Mouse (Mus musculus): ENCODE measurements around the gene Dhh.
"Not testable (repeated sequence)": the region's sequence is repeated elsewhere in the genome, so short reads cannot be mapped to it uniquely, and the experiment has no call there.

Dhh gene
- long read RNA-seq, experiment 1, full-length matches to known transcripts, result 1 of 2 reads
- long read RNA-seq, experiment 1, partial matches to known transcripts, result 0 of 2 reads
- long read RNA-seq, experiment 1, other reads (novel, unspliced or antisense), result 1 of 2 reads
- long read RNA-seq, experiment 2, full-length matches to known transcripts, result 1 of 1 reads
- long read RNA-seq, experiment 2, partial matches to known transcripts, result 0 of 1 reads
- long read RNA-seq, experiment 2, other reads (novel, unspliced or antisense), result 0 of 1 reads

GRCm38 (mm10) chr15:98897928-98898800, at the start of gene Dhh:
TSS of gene Dhh (minus strand) at chr15:98898540.
- intact Hi-C loops (cut with DNase I), result no loop called here

DNA sequence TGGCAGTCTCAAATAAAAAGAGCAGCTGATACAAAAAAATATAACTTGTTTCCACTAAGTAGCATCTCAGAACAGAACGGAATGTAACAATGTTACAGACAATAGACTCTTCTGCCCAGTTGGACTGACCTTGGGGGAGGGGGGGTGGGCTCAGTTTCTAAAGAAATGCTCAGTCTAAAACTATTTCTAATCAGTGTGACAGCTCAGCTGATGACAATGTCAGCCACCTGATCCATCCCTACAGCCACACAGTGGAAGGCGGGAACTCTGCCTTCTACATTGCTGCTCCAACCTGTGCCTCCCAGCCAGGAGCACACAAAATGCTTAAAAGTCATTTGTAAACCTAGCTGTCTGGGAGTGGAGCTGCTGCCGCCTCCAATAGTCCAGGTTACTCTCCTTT, 49.5 kb upstream of the Dhh start:
- intact Hi-C loops (cut with DNase I), result no loop called here

GRCm38 (mm10) chr15:98943133-98943532, 44.8 kb upstream of the Dhh start:
- intact Hi-C loops (cut with DNase I), result no loop called here

- intact Hi-C loops (cut with DNase I), result no loop called here
Measured at GRCm38 (mm10) chr15:98942081-98942480, 43.7 kb upstream of the Dhh start.

- intact Hi-C loops (cut with DNase I), result no loop called here
Measured at GRCm38 (mm10) chr15:98941539-98941938, 43.2 kb upstream of the Dhh start.

DNA sequence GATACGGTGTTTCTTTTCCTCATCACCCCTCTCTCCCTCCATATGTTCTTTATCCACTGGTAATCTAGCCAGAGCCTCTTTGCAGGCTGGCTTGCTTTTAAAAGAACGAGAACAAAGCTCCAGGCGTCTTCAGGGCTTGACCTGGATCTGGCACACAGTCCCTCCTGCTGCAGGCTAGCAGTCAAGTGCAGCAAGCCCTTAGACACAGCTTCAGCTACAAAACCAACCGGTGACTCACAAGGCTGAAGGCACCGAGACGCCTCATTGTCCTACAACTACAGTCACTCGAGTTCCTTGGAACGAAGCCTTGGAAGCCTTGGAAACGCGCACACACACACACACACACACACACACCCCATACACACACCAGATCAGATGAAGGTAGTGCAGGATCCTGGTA, 42.5 kb upstream of the Dhh start:
- intact Hi-C loops (cut with DNase I), result no loop called here

DNA sequence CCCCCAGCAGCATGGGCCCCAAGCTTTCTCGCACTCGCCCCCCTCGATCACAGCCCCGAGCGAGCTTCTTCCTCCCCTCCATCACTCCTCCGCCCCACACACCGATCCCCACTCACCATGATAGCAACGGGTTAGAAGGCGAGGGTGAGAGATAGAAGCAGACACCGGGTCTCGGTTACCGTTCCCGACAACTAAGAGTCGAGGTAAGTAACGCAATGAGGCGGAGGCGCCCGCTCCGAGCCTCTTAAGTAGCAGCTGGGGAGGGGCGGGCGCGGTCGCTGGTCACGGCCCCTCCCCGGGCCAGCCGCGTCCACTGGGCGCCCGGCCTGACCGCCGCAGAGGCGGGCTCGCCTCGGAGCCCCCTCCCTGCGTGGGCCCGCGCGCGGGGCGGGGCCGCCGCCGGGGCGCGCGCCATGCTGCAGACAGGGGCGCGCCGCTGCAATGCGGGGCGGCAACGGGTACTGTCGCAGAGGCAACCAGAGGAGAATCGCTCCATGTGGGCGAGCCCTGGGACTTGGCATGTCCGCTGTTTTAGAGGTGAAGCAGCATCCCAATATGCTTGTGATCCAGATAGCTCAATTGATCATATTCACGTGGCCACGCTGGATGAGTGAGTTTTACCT, 36.0 kb upstream of the Dhh start, which contains the start of gene Tuba1b:
Gene Tuba1b, minus strand, starts transcription at position 349 of the 623 bp plus-strand sequence.
- intact Hi-C loops (cut with DNase I), result no loop called here

DNA sequence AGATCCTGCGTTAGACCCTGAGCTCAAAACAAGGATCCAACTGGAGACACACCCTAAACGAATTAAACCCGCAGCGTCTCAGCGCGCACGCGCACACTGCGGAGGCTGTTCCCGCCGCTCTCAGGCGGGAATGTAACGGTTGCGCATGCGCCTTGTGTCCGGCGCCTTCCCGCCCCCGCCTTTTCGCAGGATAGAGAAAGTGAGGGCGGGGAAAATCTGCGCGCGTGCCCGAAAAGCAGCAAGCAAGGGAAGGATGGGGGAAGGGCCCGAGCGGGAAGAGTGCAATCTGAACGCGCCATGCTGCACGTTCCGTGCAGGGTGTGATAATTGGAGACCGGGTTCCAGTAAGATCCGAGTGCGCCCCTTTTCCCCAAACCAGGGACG, 35.5 kb upstream of the Dhh start:
- intact Hi-C loops (cut with DNase I), result no loop called here

GRCm38 (mm10) chr15:98933004-98933671, 34.8 kb upstream of the Dhh start:
- intact Hi-C loops (cut with DNase I), result not testable (repeated sequence)

- intact Hi-C loops (cut with DNase I), result no loop called here
Measured at GRCm38 (mm10) chr15:98930998-98931397, 32.7 kb upstream of the Dhh start.

- intact Hi-C loops (cut with DNase I), result no loop called here
Measured at GRCm38 (mm10) chr15:98930017-98930734, 31.8 kb upstream of the Dhh start.

- intact Hi-C loops (cut with DNase I), result loop anchor here (2.0 to 10.0 kb wide), 2 partner anchors 36 to 54 kb away; partner anchors contain the start of gene Kmt2d
Measured at GRCm38 (mm10) chr15:98928598-98929240, 30.4 kb upstream of the Dhh start.

- intact Hi-C loops (cut with DNase I), result loop anchor here (10.0 kb wide), 1 partner anchor 53 kb away; the partner anchor contains the start of gene Kmt2d
Measured at GRCm38 (mm10) chr15:98927566-98927965, 29.2 kb upstream of the Dhh start.

DNA sequence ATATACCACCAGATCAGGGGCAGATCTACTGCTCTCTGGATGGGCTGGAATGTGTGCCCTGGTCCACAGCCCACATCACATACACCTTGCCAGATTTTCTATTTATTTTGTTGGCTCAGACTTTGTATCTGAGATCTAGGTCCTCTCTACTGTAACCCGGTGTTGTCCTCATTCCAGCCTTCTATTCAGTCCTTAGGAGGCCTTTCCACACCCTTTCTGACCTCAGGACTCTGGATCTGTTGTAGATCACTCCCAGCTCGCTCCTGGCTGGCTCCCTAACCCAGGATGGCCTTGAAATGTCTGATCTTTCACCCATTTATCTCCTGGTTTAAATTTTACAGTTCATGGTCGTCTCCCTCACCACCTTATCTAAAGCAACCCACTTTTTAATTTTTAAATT, 26.3 kb upstream of the Dhh start:
- intact Hi-C loops (cut with DNase I), result loop anchor here (10.0 kb wide), 1 partner anchor 50 kb away; the partner anchor contains the start of gene Kmt2d

GRCm38 (mm10) chr15:98923031-98923537, 24.7 kb upstream of the Dhh start:
- intact Hi-C loops (cut with DNase I), result loop anchor here (10.0 kb wide), 1 partner anchor 48 kb away; the partner anchor contains the start of gene Kmt2d

GRCm38 (mm10) chr15:98922581-98922980, 24.2 kb upstream of the Dhh start:
- intact Hi-C loops (cut with DNase I), result loop anchor here (10.0 kb wide), 1 partner anchor 48 kb away; the partner anchor contains the start of gene Kmt2d

- intact Hi-C loops (cut with DNase I), result loop anchor here (10.0 kb wide), 1 partner anchor 47 kb away; the partner anchor contains the start of gene Kmt2d
Measured at GRCm38 (mm10) chr15:98921510-98921909, 23.2 kb upstream of the Dhh start.

- intact Hi-C loops (cut with DNase I), result not testable (repeated sequence)
Measured at GRCm38 (mm10) chr15:98918499-98918895, 20.2 kb upstream of the Dhh start.
